Mouse (Mus musculus): ENCODE measurements around the gene Prss16. TPM values are rescaled to one million over a fixed set of nuclear protein-coding genes. Genes with fewer than 3 reads are reported as not detected.

The Prss16 gene
- total and polyA plus RNA-seq, 3 experiments, result 0.04 to 0.22 TPM; not detected in 1

DNA sequence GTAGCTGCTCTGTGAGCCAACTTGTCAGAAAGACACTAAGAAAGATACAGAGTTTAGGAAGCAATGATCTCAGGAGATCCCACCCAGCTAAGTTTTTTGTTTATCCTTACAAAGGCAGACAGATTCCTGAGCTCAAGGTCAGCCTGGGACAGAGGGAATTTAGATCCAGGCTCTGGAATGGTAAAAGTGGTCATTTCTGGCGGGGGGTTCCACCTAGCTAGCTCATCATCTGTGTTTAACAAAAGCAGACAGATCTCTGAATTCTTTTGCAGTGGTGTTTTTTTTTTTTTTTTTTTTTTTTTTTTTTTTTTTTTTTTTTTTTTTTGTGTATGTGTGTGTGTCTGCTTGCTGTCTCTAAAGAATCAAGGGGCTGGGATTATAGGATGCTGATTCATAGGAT, 40.3 kb downstream of the Prss16 start:
- TF ChIP-seq GATA1 (IDR thresholded peaks at IDR 0.05; ENCODE audit: borderline replicate concordance, low read length) (no peak), TAL1 (conservative IDR thresholded peaks at IDR 0.05; ENCODE audit: low read depth, low read length) (no peak), GATA2 (IDR thresholded peaks at IDR 0.05; ENCODE audit: borderline replicate concordance, low read depth, low read length) (no peak), CTCF (IDR thresholded peaks at IDR 0.05; ENCODE audit: low read depth, low read length) (no peak), POLR2AphosphoS5 (IDR thresholded peaks at IDR 0.05; ENCODE audit: insufficient replicate concordance, low read depth, low read length) (no peak)
- DNase-seq (ENCODE audit: low spot score) (no peak), ATAC-seq (ENCODE audit: extremely low read depth, insufficient number of reproducible peaks, low FRiP score, poor library complexity, severe bottlenecking) (no peak)
- H3K27me3 ChIP-seq (ENCODE audit: insufficient read depth, low read length), result peaks cover 25% of the 10 kb centered on the region
- no peaks in the 10 kb centered on the region for H3K36me3 ChIP-seq (replicated peaks)
- H3K4me1 ChIP-seq (ENCODE audit: insufficient read depth, low read depth, low read length), result peaks cover 3% of the 10 kb centered on the region; the same call in 1 of the 2 replicates
- H3K9me3 ChIP-seq (replicated peaks), result no peaks in the 10 kb centered on the region
- H3K4me3 ChIP-seq (ENCODE audit: low read depth, low read length), result no peak overlapping the region

Other genes with a start within 250 kb of the Prss16 start
Only the 20 nearest of the 23 such genes appear.
- gene Hist1h2an, start 222.5 kb downstream of the Prss16 start, total RNA-seq (2014; fragmentation: Nextera tagmentation), result 14.4 and 62.3 TPM in 2 replicates
- gene Hist1h2an, start 222.5 kb downstream of the Prss16 start, total RNA-seq (2017), result 76.2 and 144 TPM in 2 replicates
- 18.0 and 48.6 TPM in 2 replicates for gene Hist1h2an, start 222.5 kb downstream of the Prss16 start, polyA plus RNA-seq (2012)
- 88.4 and 192 TPM in 2 replicates for gene Hist1h2bp, start 222.3 kb downstream of the Prss16 start, total RNA-seq (2014; fragmentation: Nextera tagmentation)
- gene Hist1h2bp, start 222.3 kb downstream of the Prss16 start, total RNA-seq (2017), result 55.4 and 77.8 TPM in 2 replicates
- 6.8 and 18.8 TPM in 2 replicates for gene Hist1h2bp, start 222.3 kb downstream of the Prss16 start, polyA plus RNA-seq (2012)
- gene Hist1h2bq, start 199.5 kb downstream of the Prss16 start, total RNA-seq (2014; fragmentation: Nextera tagmentation), result 1,081 and 1,195 TPM in 2 replicates
- 921 and 1,023 TPM in 2 replicates for gene Hist1h2bq, start 199.5 kb downstream of the Prss16 start, total RNA-seq (2017)
- gene Hist1h2bq, start 199.5 kb downstream of the Prss16 start, polyA plus RNA-seq (2012), result 5.1 and 26.9 TPM in 2 replicates
- gene Hist1h2ao, start 199.3 kb downstream of the Prss16 start, total RNA-seq (2014; fragmentation: Nextera tagmentation), result 683 and 1,071 TPM in 2 replicates
- gene Hist1h2ao, start 199.3 kb downstream of the Prss16 start, total RNA-seq (2017), result not detected in 2 replicates
- gene Hist1h2ao, start 199.3 kb downstream of the Prss16 start, polyA plus RNA-seq (2012), result 11,503 and 23,832 TPM in 2 replicates
- 95.2 and 203 TPM in 2 replicates for gene Hist1h4m, start 198.0 kb downstream of the Prss16 start, total RNA-seq (2014; fragmentation: Nextera tagmentation)
- gene Hist1h4m, start 198.0 kb downstream of the Prss16 start, total RNA-seq (2017), result 16.8 and 94.6 TPM in 2 replicates
- gene Hist1h4m, start 198.0 kb downstream of the Prss16 start, polyA plus RNA-seq (2012), result 35.5 TPM in 1 of 2 replicates, not detected in the other
- 349 and 456 TPM in 2 replicates for gene Hist1h4n, start 177.5 kb downstream of the Prss16 start, total RNA-seq (2014; fragmentation: Nextera tagmentation)
- gene Hist1h4n, start 177.5 kb downstream of the Prss16 start, total RNA-seq (2017), result 3,540 and 3,844 TPM in 2 replicates
- gene Hist1h4n, start 177.5 kb downstream of the Prss16 start, polyA plus RNA-seq (2012), result 15.7 and 41.0 TPM in 2 replicates
- gene Hist1h2ap, start 176.2 kb downstream of the Prss16 start, total RNA-seq (2014; fragmentation: Nextera tagmentation), result 653 and 691 TPM in 2 replicates
- 2,134 and 3,440 TPM in 2 replicates for gene Hist1h2ap, start 176.2 kb downstream of the Prss16 start, total RNA-seq (2017)
- gene Hist1h2ap, start 176.2 kb downstream of the Prss16 start, polyA plus RNA-seq (2012), result 8,984 and 13,644 TPM in 2 replicates
- gene Hist1h2br, start 176.0 kb downstream of the Prss16 start, total RNA-seq (2014; fragmentation: Nextera tagmentation), result 1,040 and 1,147 TPM in 2 replicates
- gene Hist1h2br, start 176.0 kb downstream of the Prss16 start, total RNA-seq (2017), result 1,116 and 1,141 TPM in 2 replicates
- gene Hist1h2br, start 176.0 kb downstream of the Prss16 start, polyA plus RNA-seq (2012), result 4.6 and 25.4 TPM in 2 replicates
- gene Zfp184, start 64.6 kb downstream of the Prss16 start, total RNA-seq (2014; fragmentation: Nextera tagmentation), result 10.4 and 20.1 TPM in 2 replicates
- 2.2 and 3.6 TPM in 2 replicates for gene Zfp184, start 64.6 kb downstream of the Prss16 start, total RNA-seq (2017)
- 0.20 and 0.26 TPM in 2 replicates for gene Zfp184, start 64.6 kb downstream of the Prss16 start, polyA plus RNA-seq (2012)
- gene Pom121l2, start 28.5 kb downstream of the Prss16 start, total RNA-seq (2014; fragmentation: Nextera tagmentation), result not detected in 2 replicates
- gene Pom121l2, start 28.5 kb downstream of the Prss16 start, total RNA-seq (2017), result not detected in 2 replicates
- not detected in 2 replicates for gene Pom121l2, start 28.5 kb downstream of the Prss16 start, polyA plus RNA-seq (2012)
- 177 and 303 TPM in 2 replicates for gene Hist1h2ah, start 25.8 kb upstream of the Prss16 start, total RNA-seq (2014; fragmentation: Nextera tagmentation)
- gene Hist1h2ah, start 25.8 kb upstream of the Prss16 start, total RNA-seq (2017), result 2,043 and 4,016 TPM in 2 replicates
- gene Hist1h2ah, start 25.8 kb upstream of the Prss16 start, polyA plus RNA-seq (2012), result 5,681 and 9,617 TPM in 2 replicates
- gene Hist1h2bk, start 26.1 kb upstream of the Prss16 start, total RNA-seq (2014; fragmentation: Nextera tagmentation), result 229 and 286 TPM in 2 replicates
- 1,693 and 2,296 TPM in 2 replicates for gene Hist1h2bk, start 26.1 kb upstream of the Prss16 start, total RNA-seq (2017)
- gene Hist1h2bk, start 26.1 kb upstream of the Prss16 start, polyA plus RNA-seq (2012), result 11.8 and 30.4 TPM in 2 replicates
- gene Hist1h4i, start 31.6 kb upstream of the Prss16 start, total RNA-seq (2014; fragmentation: Nextera tagmentation), result 26.2 and 52.2 TPM in 2 replicates
- 284 and 309 TPM in 2 replicates for gene Hist1h4i, start 31.6 kb upstream of the Prss16 start, total RNA-seq (2017)
- 12.6 and 17.3 TPM in 2 replicates for gene Hist1h4i, start 31.6 kb upstream of the Prss16 start, polyA plus RNA-seq (2012)
- gene Hist1h2ag, start 33.2 kb upstream of the Prss16 start, total RNA-seq (2014; fragmentation: Nextera tagmentation), result 141 and 253 TPM in 2 replicates
- 901 and 1,517 TPM in 2 replicates for gene Hist1h2ag, start 33.2 kb upstream of the Prss16 start, total RNA-seq (2017)
- 27.9 and 53.3 TPM in 2 replicates for gene Hist1h2ag, start 33.2 kb upstream of the Prss16 start, polyA plus RNA-seq (2012)
- gene Hist1h2bj, start 33.5 kb upstream of the Prss16 start, total RNA-seq (2014; fragmentation: Nextera tagmentation), result 9.0 and 49.5 TPM in 2 replicates
- 205 and 369 TPM in 2 replicates for gene Hist1h2bj, start 33.5 kb upstream of the Prss16 start, total RNA-seq (2017)
- 10.5 and 40.6 TPM in 2 replicates for gene Hist1h2bj, start 33.5 kb upstream of the Prss16 start, polyA plus RNA-seq (2012)
- gene Vmn1r188, start 74.7 kb upstream of the Prss16 start, total RNA-seq (2014; fragmentation: Nextera tagmentation), result not detected in 2 replicates
- under 0.01 TPM in 1 of 2 replicates, not detected in the other for gene Vmn1r188, start 74.7 kb upstream of the Prss16 start, total RNA-seq (2017)
- not detected in 2 replicates for gene Vmn1r188, start 74.7 kb upstream of the Prss16 start, polyA plus RNA-seq (2012)
- gene Vmn1r189, start 96.1 kb upstream of the Prss16 start, total RNA-seq (2014; fragmentation: Nextera tagmentation), result not detected in 2 replicates
- gene Vmn1r189, start 96.1 kb upstream of the Prss16 start, total RNA-seq (2017), result 0.33 TPM in 1 of 2 replicates, not detected in the other
- gene Vmn1r189, start 96.1 kb upstream of the Prss16 start, polyA plus RNA-seq (2012), result not detected in 2 replicates
- not detected in 2 replicates for gene Vmn1r191, start 174.2 kb upstream of the Prss16 start, total RNA-seq (2014; fragmentation: Nextera tagmentation)
- gene Vmn1r191, start 174.2 kb upstream of the Prss16 start, total RNA-seq (2017), result 0.12 and 0.16 TPM in 2 replicates
- not detected in 2 replicates for gene Vmn1r191, start 174.2 kb upstream of the Prss16 start, polyA plus RNA-seq (2012)
- not detected in 2 replicates for gene Vmn1r192, start 181.4 kb upstream of the Prss16 start, total RNA-seq (2014; fragmentation: Nextera tagmentation)
- gene Vmn1r192, start 181.4 kb upstream of the Prss16 start, total RNA-seq (2017), result 0.11 and 0.12 TPM in 2 replicates
- gene Vmn1r192, start 181.4 kb upstream of the Prss16 start, polyA plus RNA-seq (2012), result not detected in 2 replicates
- gene Vmn1r193, start 213.4 kb upstream of the Prss16 start, total RNA-seq (2014; fragmentation: Nextera tagmentation), result not detected in 2 replicates
- 0.05 and 0.06 TPM in 2 replicates for gene Vmn1r193, start 213.4 kb upstream of the Prss16 start, total RNA-seq (2017)
- gene Vmn1r193, start 213.4 kb upstream of the Prss16 start, polyA plus RNA-seq (2012), result not detected in 2 replicates

All from G1E (cell line).